Mouse (Mus musculus) kidney, embryonic 16.5 days (tissue): ENCODE results near the gene Inca1. TPM values are rescaled to one million over a fixed set of nuclear protein-coding genes. Genes with fewer than 3 reads are reported as not detected.

Experiments used
- ATAC-seq: fragments of 200-750 bp; cut with Nextera tagmentation; 2 replicates; pipeline ENCODE4 v1.8.0; 2017; ENCODE audit warnings: moderate TSS enrichment; ENCODE audit not compliant: low FRiP score, low TSS enrichment
- H3K27ac ChIP-seq: fragments of 300-500 bp; sonication (generic); 2 replicates; pipeline ENCODE4 v1.5.1; 2014; ENCODE audit warnings: low read length
- H3K27me3 ChIP-seq: fragments of 300-500 bp; sonication (generic); 2 replicates; pipeline ENCODE4 v1.6.1; 2014; ENCODE audit warnings: low read length, control low read depth, mixed read lengths; ENCODE audit not compliant: insufficient read depth
- H3K36me3 ChIP-seq: fragments of 300-500 bp; sonication (generic); 2 replicates; pipeline ENCODE4 v1.6.1; 2014; ENCODE audit warnings: low read length, control low read depth, mixed read lengths; ENCODE audit not compliant: insufficient read depth
- H3K4me1 ChIP-seq: fragments of 300-500 bp; sonication (generic); 2 replicates; pipeline ENCODE4 v1.6.1; 2014; ENCODE audit warnings: low read length, control low read depth, mixed read lengths; ENCODE audit not compliant: insufficient read depth
- H3K4me2 ChIP-seq: fragments of 300-500 bp; sonication (generic); replicated peaks from 2 replicates; pipeline ENCODE4 v1.6.1; 2014; ENCODE audit warnings: low read depth, low read length
- H3K4me3 ChIP-seq: fragments of 300-500 bp; sonication (generic); 2 replicates; pipeline ENCODE4 v1.5.1; 2014; ENCODE audit warnings: mild to moderate bottlenecking, low read length
- H3K9ac ChIP-seq: fragments of 300-500 bp; sonication (generic); replicated peaks from 2 replicates; pipeline ENCODE4 v1.6.1; 2014; ENCODE audit warnings: low read length
- H3K9me3 ChIP-seq: fragments of 300-500 bp; sonication (generic); 2 replicates; pipeline ENCODE4 v1.6.1; 2016; ENCODE audit warnings: low read length, control low read depth
- WGBS: fragments of 180-500 bp; shearing (Covaris S2); extraction: QIAGEN DNeasy Blood & Tissue Kit; methylation state at CpG from one replicate; pipeline ENCODE4 v1.1.7; 2014; 5-methylcytosine and 5-hydroxymethylcytosine counted together
- polyA plus RNA-seq: library from polyadenylated mRNA; unstranded; fragments of >200 nt; fragmentation: Nextera tagmentation; extraction: Ambion mirVana; gene quantifications from 2 replicates; pipeline ENCODE4 v1.2.1, GENCODE M21; 2015

Gene Inca1
- polyA plus RNA-seq, 1 experiment from 2014 or later = 1.6 TPM

GRCm38 (mm10) chr11:70688372-70688771 is 11.6 kb downstream of the Inca1 start:
- Histone ChIP-seq H3K4me3 (peak overlapping the region; percentile 85), H3K27me3 (no peaks in the 10 kb centered on the region), H3K4me2 (peak overlapping the region; percentile 85), H3K9ac (peak overlapping the region; percentile 86), H3K27ac (peak overlapping the region; percentile 90), H3K4me1 (peaks cover 19% of the 10 kb centered on the region), H3K9me3 (no peaks in the 10 kb centered on the region), H3K36me3 (peaks cover 11% of the 10 kb centered on the region; the same call in 1 of the 2 replicates)
- no peak for ATAC-seq
- WGBS = 12% methylated on average over 8 of the region's 8 CpGs

GRCm38 (mm10) chr11:70687601-70688199 is 12.3 kb downstream of the Inca1 start, which contains the start of gene Camta2:
Camta2 (minus strand) TSS chr11:70688105.
- peak within 1 kb of the TSS; percentile 85 for H3K4me2 ChIP-seq
- H3K36me3 ChIP-seq = peaks cover 11% of the 10 kb centered on the region; the same call in 1 of the 2 replicates
- H3K9me3 ChIP-seq = no peaks in the 10 kb centered on the region
- H3K27ac ChIP-seq = peak within 1 kb of the TSS; percentile 90
- ATAC-seq = peak; percentile 91
- WGBS = under 1% methylated on average over 55 of the region's 55 CpGs
- H3K9ac ChIP-seq = peak within 1 kb of the TSS; percentile 86
- H3K4me3 ChIP-seq = peak within 1 kb of the TSS; percentile 85
- H3K4me1 ChIP-seq = peaks cover 19% of the 10 kb centered on the region
- H3K27me3 ChIP-seq = no peaks in the 10 kb centered on the region

GRCm38 (mm10) chr11:70686901-70687566 is 12.9 kb downstream of the Inca1 start:
- Histone ChIP-seq H3K9me3 (no peaks in the 10 kb centered on the region), H3K4me3 (peak overlapping the region; percentile 85), H3K36me3 (peaks cover 11% of the 10 kb centered on the region; the same call in 1 of the 2 replicates), H3K9ac (peak overlapping the region; percentile 86), H3K27ac (peak overlapping the region; percentile 90), H3K27me3 (no peaks in the 10 kb centered on the region), H3K4me2 (peak overlapping the region; percentile 85), H3K4me1 (peaks cover 23% of the 10 kb centered on the region)
- ATAC-seq = peak; percentile 58
- WGBS = 1% methylated on average over 16 of the region's 16 CpGs

- no peak overlapping the region for H3K9ac ChIP-seq
- peaks cover 20% of the 10 kb centered on the region for H3K4me1 ChIP-seq
- no peak overlapping the region for H3K4me2 ChIP-seq
- H3K4me3 ChIP-seq = no peak overlapping the region
- ATAC-seq = no peak
- H3K27me3 ChIP-seq = no peaks in the 10 kb centered on the region
- peaks cover 24% of the 10 kb centered on the region; the same call in 1 of the 2 replicates for H3K36me3 ChIP-seq
- no peaks in the 10 kb centered on the region for H3K9me3 ChIP-seq
- H3K27ac ChIP-seq = no peak overlapping the region
- 89% methylated on average over 5 of the region's 5 CpGs for WGBS
Observed at GRCm38 (mm10) chr11:70683640-70684039, 16.3 kb downstream of the Inca1 start.

GRCm38 (mm10) chr11:70681897-70682581 is 17.9 kb downstream of the Inca1 start:
- Histone ChIP-seq H3K9ac (no peak overlapping the region), H3K27me3 (no peaks in the 10 kb centered on the region), H3K27ac (0 out of 2 replicates have a peak overlapping the region, but pooled peaks have one; percentile 3), H3K4me1 (peaks cover 12% of the 10 kb centered on the region), H3K9me3 (no peaks in the 10 kb centered on the region), H3K4me2 (no peak overlapping the region), H3K36me3 (peaks cover 24% of the 10 kb centered on the region; the same call in 1 of the 2 replicates), H3K4me3 (no peak overlapping the region)
- ATAC-seq = 0 out of 2 replicates have a peak, but pooled peaks have one; percentile 47
- WGBS = 30% methylated on average over 11 of the region's 11 CpGs

DNA sequence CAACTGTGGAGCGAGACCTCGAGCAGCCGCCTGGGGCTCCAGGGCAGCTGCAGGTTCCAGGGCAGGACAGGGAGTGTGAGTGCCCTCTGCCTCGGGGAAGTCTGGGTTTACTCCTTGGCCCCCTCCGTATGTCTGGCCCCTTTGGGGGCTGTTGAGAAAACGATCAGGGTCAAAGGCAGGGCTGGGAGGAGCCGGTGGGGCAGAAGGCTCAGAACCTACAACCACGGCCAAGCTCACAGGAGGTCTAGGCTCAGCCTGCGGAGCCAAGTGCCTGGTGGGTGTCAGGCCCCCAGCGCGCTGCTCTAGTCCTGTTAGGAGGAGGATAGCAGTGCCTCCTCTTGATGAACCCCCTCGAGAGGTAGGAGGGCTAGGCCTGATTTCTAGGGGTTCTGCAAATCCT is 18.8 kb downstream of the Inca1 start:
- WGBS = 58% methylated on average over 12 of the region's 12 CpGs
- H3K27me3 ChIP-seq = no peaks in the 10 kb centered on the region
- no peak overlapping the region for H3K9ac ChIP-seq
- H3K4me2 ChIP-seq = no peak overlapping the region
- H3K36me3 ChIP-seq = peaks cover 24% of the 10 kb centered on the region; the same call in 1 of the 2 replicates
- H3K27ac ChIP-seq = no peak overlapping the region
- no peak overlapping the region for H3K4me3 ChIP-seq
- H3K4me1 ChIP-seq = peaks cover 5% of the 10 kb centered on the region
- H3K9me3 ChIP-seq = no peaks in the 10 kb centered on the region
- ATAC-seq = no peak

DNA sequence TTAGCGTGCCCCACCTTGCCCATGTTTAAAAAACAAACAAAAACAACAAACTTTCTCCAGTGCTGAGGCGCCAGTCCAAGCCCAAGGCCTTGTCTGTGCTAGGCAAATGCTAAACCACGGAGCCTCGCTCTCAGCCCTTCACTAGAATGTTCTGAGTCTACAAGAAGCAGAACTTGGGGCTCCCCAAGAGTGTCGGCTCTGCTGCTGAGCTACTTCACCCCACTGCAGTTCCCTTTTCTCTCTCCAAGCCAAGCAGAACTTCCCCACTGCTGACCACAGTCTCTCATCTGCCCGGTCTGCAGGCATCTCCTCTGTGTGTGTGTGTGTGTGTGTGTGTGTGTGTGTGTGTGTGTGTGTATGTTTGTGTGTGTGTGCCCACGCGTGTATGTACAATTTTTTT is 20.1 kb downstream of the Inca1 start:
- H3K36me3 ChIP-seq = peaks cover 22% of the 10 kb centered on the region; the same call in 1 of the 2 replicates
- no peak for ATAC-seq
- WGBS = 91% methylated on average over 8 of the region's 8 CpGs

GRCm38 (mm10) chr11:70679361-70679760 is 20.6 kb downstream of the Inca1 start:
- H3K4me2 ChIP-seq = no peak overlapping the region
- WGBS = 94% methylated on average over 8 of the region's 8 CpGs
- H3K36me3 ChIP-seq = peaks cover 26% of the 10 kb centered on the region
- no peaks in the 10 kb centered on the region for H3K9me3 ChIP-seq
- no peak for ATAC-seq
- H3K27me3 ChIP-seq = no peaks in the 10 kb centered on the region
- no peak overlapping the region for H3K9ac ChIP-seq
- H3K4me3 ChIP-seq = no peak overlapping the region
- peaks cover 5% of the 10 kb centered on the region for H3K4me1 ChIP-seq
- H3K27ac ChIP-seq = no peak overlapping the region

More for the DNA sequence above, 20.1 kb downstream of the Inca1 start:
- Histone ChIP-seq H3K4me2 (no peak overlapping the region), H3K4me1 (peaks cover 5% of the 10 kb centered on the region), H3K4me3 (no peak overlapping the region), H3K9ac (no peak overlapping the region), H3K27me3 (no peaks in the 10 kb centered on the region), H3K9me3 (no peaks in the 10 kb centered on the region), H3K27ac (no peak overlapping the region)

DNA sequence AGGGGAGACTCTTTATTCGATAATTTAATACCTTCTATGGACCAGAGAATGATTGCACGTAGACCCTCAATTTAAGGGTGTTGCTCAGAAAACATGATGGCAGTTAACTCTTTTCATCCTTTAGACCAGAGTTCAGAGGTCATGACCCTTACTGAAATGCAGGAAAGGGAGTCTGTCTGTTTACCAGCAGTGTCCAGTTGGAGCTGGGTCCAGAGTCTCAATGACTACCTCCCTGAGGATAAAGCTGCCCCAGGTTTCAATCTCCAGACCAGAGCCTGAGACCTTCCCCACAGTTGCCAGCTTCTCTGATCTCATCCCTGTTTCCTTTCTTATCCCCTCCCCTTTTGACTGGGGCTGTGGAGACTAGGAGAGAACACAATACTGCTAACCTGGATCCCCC is 21.4 kb downstream of the Inca1 start:
- Histone ChIP-seq H3K4me3 (no peak overlapping the region), H3K4me2 (no peak overlapping the region), H3K36me3 (peaks cover 29% of the 10 kb centered on the region), H3K9ac (no peak overlapping the region), H3K27me3 (no peaks in the 10 kb centered on the region), H3K4me1 (peaks cover 5% of the 10 kb centered on the region), H3K9me3 (no peaks in the 10 kb centered on the region), H3K27ac (no peak overlapping the region)
- ATAC-seq = no peak
- 61% methylated on average over 2 of the region's 2 CpGs for WGBS
